In genomic region chr9:108301853-108302252, GRCm38 (mm10) we compare ENCODE assay signal across 16 mouse cellular contexts. TPM values are rescaled to one million over a fixed set of nuclear protein-coding genes. Genes with fewer than 3 reads are reported as not detected.
DNase-seq lines count a peak whose midpoint lies in the region; ATAC-seq lines count a peak whose summit lies in the region.
"Had no signal": no experiment of that assay in that cellular context is flagged by ENCODE, and none has a peak within 500 bp of the region (broad histone marks: within the 10 kb centered on the region; RNA-seq: fewer than 3 reads in every experiment).

No protein-coding gene starts in this region.

- H3K36me3 ChIP-seq in liver, embryonic 15.5 days (replicated peaks), result peaks cover 29% of the 10 kb centered on the region
- H3K36me3 ChIP-seq in hindbrain, embryonic 14.5 days (replicated peaks; ENCODE audit: control insufficient read depth, insufficient read depth), result peaks cover 60% of the 10 kb centered on the region

- no peak overlapping the region for H3K4me2 ChIP-seq in liver, embryonic 15.5 days
- no peak overlapping the region for H3K4me2 ChIP-seq in hindbrain, embryonic 14.5 days (replicated peaks)
- H3K4me2 ChIP-seq: forebrain, embryonic 13.5 days; heart, embryonic 13.5 days had no signal

- no peak for ATAC-seq in liver, embryonic 15.5 days (ENCODE audit: insufficient read depth)
- no peak for ATAC-seq in hindbrain, embryonic 14.5 days (ENCODE audit: low FRiP score)
- ATAC-seq: forebrain, embryonic 13.5 days; midbrain, embryonic 16.5 days; Patski had no signal

- H3K27ac ChIP-seq in liver, embryonic 15.5 days (replicated peaks), result 0 out of 2 replicates have a peak overlapping the region, but pooled peaks have one; percentile 53
- no peak overlapping the region for H3K27ac ChIP-seq in hindbrain, embryonic 14.5 days
- H3K27ac ChIP-seq: forebrain, embryonic 13.5 days; heart, embryonic 13.5 days had no signal

- H3K4me1 ChIP-seq in liver, embryonic 15.5 days (replicated peaks), result peaks cover 36% of the 10 kb centered on the region
- peaks cover 8% of the 10 kb centered on the region for H3K4me1 ChIP-seq in hindbrain, embryonic 14.5 days (replicated peaks; ENCODE audit: control insufficient read depth, insufficient read depth, low read length)

- DNase-seq in urinary bladder, postnatal 14 days (ENCODE audit: low spot score), result peak; percentile 57
- no peak for DNase-seq in urinary bladder, postnatal 25 days (ENCODE audit: low spot score)
- peak; percentile 14 for DNase-seq in lung, postnatal 14 days
- DNase-seq in yolk sac, embryonic 10.5 days (ENCODE audit: low spot score), result peak; percentile 75
- no peak for DNase-seq in cerebellum, adult 18-20 months
- DNase-seq in hindbrain, embryonic 14.5 days (ENCODE audit: low spot score), result no peak
- DNase-seq in heart, adult 11 months, result no peak
- DNase-seq: cerebellum, postnatal 14 days; heart, postnatal 36 days; right cerebral cortex, postnatal 14 days had no signal

- H3K9ac ChIP-seq in liver, embryonic 15.5 days, result no peak overlapping the region
- no peak overlapping the region for H3K9ac ChIP-seq in hindbrain, embryonic 14.5 days
- H3K9ac ChIP-seq: forebrain, embryonic 13.5 days; heart, embryonic 13.5 days had no signal

- H3K4me3 ChIP-seq in liver, embryonic 15.5 days (replicated peaks), result no peak overlapping the region
- no peak overlapping the region for H3K4me3 ChIP-seq in hindbrain, embryonic 14.5 days (replicated peaks; ENCODE audit: low read length)
- H3K4me3 ChIP-seq: forebrain, embryonic 13.5 days; heart, embryonic 13.5 days; megakaryocyte, embryonic 14.5 days had no signal

- no peaks in the 10 kb centered on the region for H3K27me3 ChIP-seq in liver, embryonic 15.5 days
- no peaks in the 10 kb centered on the region for H3K27me3 ChIP-seq in hindbrain, embryonic 14.5 days (ENCODE audit: control insufficient read depth, insufficient read depth, low read length)
- H3K27me3 ChIP-seq: forebrain, embryonic 13.5 days; heart, embryonic 13.5 days; megakaryocyte, embryonic 14.5 days; Patski had no signal

- H3K9me3 ChIP-seq in liver, embryonic 15.5 days (replicated peaks), result no peaks in the 10 kb centered on the region
- H3K9me3 ChIP-seq in hindbrain, embryonic 14.5 days (ENCODE audit: control insufficient read depth, low read length), result no peaks in the 10 kb centered on the region
- H3K9me3 ChIP-seq: forebrain, embryonic 13.5 days; heart, embryonic 13.5 days; megakaryocyte, embryonic 14.5 days had no signal

- WGBS in liver, embryonic 15.5 days (ENCODE audit: insufficient replicate concordance), result 63% methylated on average over 3 of the region's 3 CpGs
- WGBS in hindbrain, embryonic 14.5 days, result 87% methylated on average over 3 of the region's 3 CpGs

RNA-seq across cellular contexts. Expression of gene Rhoa, which starts 4.1 kb away (rescaled TPM):
- 190 and 202 TPM in 2 replicates for polyA plus RNA-seq in liver, embryonic 15.5 days (2015; fragmentation: Nextera tagmentation; extraction: Ambion mirVana)
- polyA plus RNA-seq in hindbrain, embryonic 14.5 days (2014; fragmentation: Nextera tagmentation; extraction: Ambion mirVana), result 206 and 214 TPM in 2 replicates

RNA-seq across cellular contexts. Expression of gene Tcta, which starts 4.1 kb away (rescaled TPM):
- polyA plus RNA-seq in liver, embryonic 15.5 days (2015; fragmentation: Nextera tagmentation; extraction: Ambion mirVana), result 14.1 and 14.4 TPM in 2 replicates
- polyA plus RNA-seq in hindbrain, embryonic 14.5 days (2014; fragmentation: Nextera tagmentation; extraction: Ambion mirVana), result 49.5 and 59.9 TPM in 2 replicates

RNA-seq across cellular contexts. Expression of gene Amt, which starts 5.2 kb away (rescaled TPM):
- 11.9 and 13.3 TPM in 2 replicates for polyA plus RNA-seq in liver, embryonic 15.5 days (2015; fragmentation: Nextera tagmentation; extraction: Ambion mirVana)
- 18.6 and 24.4 TPM in 2 replicates for polyA plus RNA-seq in hindbrain, embryonic 14.5 days (2014; fragmentation: Nextera tagmentation; extraction: Ambion mirVana)

RNA-seq across cellular contexts. Expression of gene Nicn1, which starts 11.6 kb away (rescaled TPM):
- 5.8 and 6.7 TPM in 2 replicates for polyA plus RNA-seq in liver, embryonic 15.5 days (2015; fragmentation: Nextera tagmentation; extraction: Ambion mirVana)
- 136 and 137 TPM in 2 replicates for polyA plus RNA-seq in hindbrain, embryonic 14.5 days (2014; fragmentation: Nextera tagmentation; extraction: Ambion mirVana)

RNA-seq across cellular contexts. Expression of gene Gpx1, which starts 36.9 kb away (rescaled TPM):
- 6,133 and 6,280 TPM in 2 replicates for polyA plus RNA-seq in liver, embryonic 15.5 days (2015; fragmentation: Nextera tagmentation; extraction: Ambion mirVana)
- polyA plus RNA-seq in hindbrain, embryonic 14.5 days (2014; fragmentation: Nextera tagmentation; extraction: Ambion mirVana), result 462 and 488 TPM in 2 replicates

Comparison
In these comparisons a context has a peak if more than half of its experiments do, and no peak if none do; other contexts are left out.
1. DNase-seq: peak in urinary bladder, postnatal 14 days (single experiment), lung, postnatal 14 days (single experiment) and yolk sac, embryonic 10.5 days (single experiment); none in urinary bladder, postnatal 25 days (single experiment), cerebellum, adult 18-20 months (0 of 2), hindbrain, embryonic 14.5 days (single experiment) and heart, adult 11 months (single experiment).